Mouse (Mus musculus) adrenal gland, adult 10 weeks (tissue): ENCODE measurements around the gene Riok1. TPM values are rescaled to one million over a fixed set of nuclear protein-coding genes. Genes with fewer than 3 reads are reported as not detected.

Experiments
- polyA plus RNA-seq: library from polyadenylated mRNA; stranded (reverse); fragments of 350-450 nt; fragmentation: Illumina TruSeq; extraction: RNeasy Lipid Tissue Mini Kit (QIAGEN cat#74804); gene quantifications from one replicate; pipeline ENCODE4 v1.2.3, GENCODE M21; 2014; ENCODE audit warnings: low read depth, low replicate concordance

The Riok1 gene
- polyA plus RNA-seq = 86.4 TPM

DNA sequence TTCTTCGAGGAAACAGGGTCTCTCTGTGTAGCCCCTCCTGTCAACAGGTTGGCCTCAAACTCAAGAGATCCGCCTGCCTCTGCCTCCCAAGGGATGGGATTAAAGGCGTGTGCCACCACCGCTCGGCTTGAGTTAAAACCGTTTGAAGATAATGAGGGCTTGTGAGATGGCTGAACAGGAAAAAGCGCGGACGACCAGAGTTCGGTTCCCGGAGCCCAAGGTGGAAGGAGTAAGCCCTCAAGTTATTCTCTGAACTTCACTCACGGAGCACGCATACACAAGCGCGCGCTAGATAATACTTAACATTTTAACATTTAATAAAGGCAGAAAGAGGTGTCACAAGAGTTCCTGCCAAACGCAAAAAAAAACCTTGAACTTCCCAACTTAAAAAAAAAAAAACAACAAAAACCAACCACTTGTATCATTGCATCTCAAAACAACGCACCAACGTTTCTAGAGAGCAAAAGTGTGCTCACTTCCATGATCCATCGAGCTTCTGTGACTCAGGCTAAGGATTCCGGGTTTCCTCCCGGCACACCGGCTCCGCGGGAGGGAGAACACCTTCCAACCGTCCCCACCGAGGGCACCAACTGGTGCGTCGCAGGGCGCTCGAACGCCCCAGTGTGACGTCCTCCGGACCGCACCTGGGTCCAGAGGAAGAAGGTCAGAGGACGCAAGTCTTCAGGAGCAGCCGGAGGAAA lies at the start of gene Riok1:
TSS of gene Riok1 (plus strand) at position 653 of the 701 bp plus-strand sequence.

DNA sequence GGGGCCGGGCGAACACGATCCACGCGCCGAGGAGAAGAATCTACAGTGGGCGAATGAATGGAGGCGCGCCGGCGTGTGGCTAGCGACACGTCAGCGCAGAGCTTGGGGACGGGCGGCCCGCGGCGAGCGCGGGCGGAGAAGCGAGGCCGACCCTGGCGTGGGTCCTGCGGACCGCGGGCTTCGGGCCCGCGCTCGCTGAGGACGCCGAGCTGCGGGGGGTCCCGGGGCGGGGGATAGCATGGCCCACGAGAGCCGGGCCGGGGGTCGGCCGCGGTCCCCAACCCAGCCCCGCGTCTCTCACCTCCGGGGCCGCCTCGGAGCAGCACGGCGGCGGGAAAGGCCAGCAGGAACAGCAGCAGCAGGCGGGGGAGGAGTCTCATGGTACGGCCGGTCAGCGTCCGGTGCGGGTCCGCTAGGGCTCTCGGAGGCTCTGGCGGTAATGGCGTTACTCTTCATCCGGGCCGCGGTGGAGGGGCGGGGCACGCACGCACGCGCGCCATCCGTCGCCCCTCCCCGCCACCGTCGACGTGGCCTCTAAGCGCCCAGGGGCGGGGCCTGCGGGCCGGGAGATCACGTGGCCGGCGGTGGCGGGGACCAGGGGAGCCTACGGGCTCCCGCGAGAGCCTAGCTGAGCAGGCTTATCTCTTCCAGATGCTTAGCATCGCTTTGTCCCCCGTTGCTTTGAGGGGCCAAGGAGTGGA lies 42.9 kb upstream of the Riok1 start, which contains the start of gene Ssr1:
TSS of gene Ssr1 (minus strand) at position 514 of the 701 bp plus-strand sequence.

DNA sequence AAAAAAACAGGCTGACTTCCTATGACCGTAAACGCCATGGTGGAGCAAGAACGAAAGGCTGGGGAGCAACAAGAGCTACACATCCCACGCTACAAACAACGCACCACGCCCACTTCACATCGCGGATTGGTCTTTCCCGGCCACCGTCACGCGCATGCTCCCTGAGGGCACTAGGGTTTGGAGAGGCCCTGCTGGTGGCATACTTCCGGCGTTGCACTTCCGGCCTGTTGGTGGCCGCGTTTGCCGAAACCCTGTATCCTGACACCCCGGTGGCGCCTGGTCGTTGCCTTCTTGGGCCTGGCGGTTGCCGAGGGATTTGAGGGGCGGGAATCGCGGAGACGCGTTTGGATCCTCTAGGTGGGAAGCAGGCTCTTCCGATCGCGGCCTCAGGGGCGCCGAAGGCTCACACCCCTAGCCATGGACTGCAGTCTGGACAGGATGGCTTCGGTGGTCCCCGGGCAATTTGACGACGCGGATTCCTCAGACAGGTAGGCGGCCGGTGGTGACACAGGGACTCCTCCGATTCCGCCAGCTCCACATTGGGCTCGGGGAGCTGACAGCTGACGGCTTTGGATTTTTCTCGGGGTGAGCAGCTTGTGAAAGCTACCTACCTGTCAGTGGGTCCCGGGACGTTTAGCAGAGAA lies 371 bp downstream of the Riok1 start, which contains the start of gene Cage1:
TSS of gene Cage1 (minus strand) at position 26 of the 644 bp plus-strand sequence.

Other genes with a start within 250 kb of the Riok1 start
- gene Ssr1, start 42.8 kb upstream of the Riok1 start, polyA plus RNA-seq = 366 TPM
- gene Cage1, start 74 bp downstream of the Riok1 start, polyA plus RNA-seq = 1.7 TPM
- gene Dsp, start 114.3 kb downstream of the Riok1 start, polyA plus RNA-seq = 1.4 TPM
- 44.5 TPM for gene Snrnp48, start 167.9 kb downstream of the Riok1 start, polyA plus RNA-seq